Mouse (Mus musculus) common myeloid progenitor, adult 5-6 weeks (primary cell): ENCODE measurements around the gene Ireb2. TPM values are rescaled to one million over a fixed set of nuclear protein-coding genes. Genes with fewer than 3 reads are reported as not detected.
A peak's percentile ranks its signal among the peaks of the same experiment; 100 is the strongest.
"Not testable (repeated sequence)": the region's sequence is repeated elsewhere in the genome, so short reads cannot be mapped to it uniquely, and the experiment has no call there.

Experiments
- ATAC-seq: replicated peaks from 2 replicates; pipeline ENCODE4 v1.8.0; 2016; ENCODE audit warnings: low read depth, mild to moderate bottlenecking, moderate TSS enrichment, inconsistent platforms; ENCODE audit not compliant: poor library complexity, severe bottlenecking
- total RNA-seq: library from RNA; stranded (forward); fragments of 200-1000, 187-1606 nt; gene quantifications from 2 replicates; pipeline ENCODE4 v1.2.3, GENCODE M21; 2017

The Ireb2 gene
- total RNA-seq, 1 experiment from 2014 or later: 60.5 TPM

DNA sequence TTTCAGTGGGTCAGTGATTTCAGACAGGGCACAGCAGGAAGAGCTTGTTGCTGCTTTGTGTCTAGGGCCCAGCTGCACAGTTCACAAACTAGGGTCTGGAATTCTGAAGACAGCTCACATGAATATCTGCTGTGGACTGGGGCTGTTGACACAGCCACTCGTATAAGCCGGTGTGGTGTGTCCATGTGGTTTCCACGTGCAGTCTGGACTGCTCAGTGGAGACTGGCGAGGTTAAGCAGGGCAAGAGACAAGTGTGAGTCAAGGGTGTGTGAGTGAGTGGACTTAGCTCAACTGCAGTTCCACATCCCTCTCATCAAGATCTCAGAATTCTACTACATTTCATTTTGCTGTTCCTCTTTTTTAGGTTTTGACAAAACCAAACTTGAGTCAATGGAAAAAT is 28.5 kb downstream of the Ireb2 start:
- no peak for ATAC-seq

DNA sequence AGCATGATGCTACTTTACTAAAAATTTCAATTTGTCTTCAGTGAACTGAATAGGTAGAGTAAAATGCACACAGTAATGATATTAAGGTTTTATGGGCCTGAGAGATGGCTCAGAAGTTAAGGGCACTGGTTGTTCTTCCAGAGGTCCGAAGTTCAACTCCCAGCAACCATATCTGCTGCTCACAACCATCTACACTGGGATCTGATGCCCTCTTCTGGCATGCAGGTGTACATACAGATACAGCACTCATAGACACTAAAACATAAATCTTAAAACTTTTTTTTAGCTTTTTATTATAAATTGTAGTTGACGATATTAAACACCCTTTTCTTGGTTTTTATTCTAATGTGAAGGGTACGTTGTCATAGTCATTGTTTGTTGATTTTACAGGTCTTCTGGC is 33.5 kb downstream of the Ireb2 start:
- ATAC-seq: no peak

DNA sequence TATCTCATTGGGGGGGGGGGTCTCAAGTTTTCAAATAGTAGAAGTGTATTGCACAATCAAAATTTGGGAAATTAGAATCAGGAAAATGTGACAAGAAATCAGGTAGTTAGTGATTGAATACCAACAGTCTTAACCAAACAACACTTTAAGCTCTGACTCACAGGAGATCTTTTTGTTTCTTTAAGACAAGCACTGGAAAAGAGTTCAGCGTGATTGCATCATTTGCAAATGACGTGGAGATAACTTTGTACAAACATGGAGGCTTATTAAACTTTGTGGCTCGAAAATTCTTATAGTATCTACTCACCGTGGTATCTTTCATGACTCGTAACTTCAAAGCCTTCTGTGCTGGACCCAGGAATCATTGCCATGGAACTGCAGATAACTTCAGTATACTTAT is 45.9 kb downstream of the Ireb2 start:
- ATAC-seq: no peak

GRCm38 (mm10) chr9:54915576-54915975 is 52.0 kb downstream of the Ireb2 start:
- ATAC-seq: no peak

DNA sequence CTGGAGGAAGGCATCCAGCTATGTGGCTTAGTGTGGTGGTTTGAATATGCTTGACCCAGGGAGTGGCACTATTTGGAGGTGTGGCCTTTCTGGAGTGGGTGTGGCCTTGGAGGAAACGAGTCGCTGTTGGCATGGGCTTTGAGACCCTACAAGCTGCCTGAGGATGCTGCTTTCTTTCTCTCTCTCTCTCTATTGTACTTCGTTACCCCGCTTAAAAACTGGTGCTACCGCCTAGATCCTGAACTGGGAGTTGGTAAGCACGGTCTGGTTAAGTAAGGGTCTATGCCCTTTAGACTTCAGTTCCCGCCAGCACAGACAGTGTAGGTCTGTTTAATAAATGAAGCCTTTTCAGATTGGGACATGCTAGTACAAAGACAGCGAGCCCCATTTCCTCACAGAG is 52.8 kb downstream of the Ireb2 start:
- no peak for ATAC-seq

DNA sequence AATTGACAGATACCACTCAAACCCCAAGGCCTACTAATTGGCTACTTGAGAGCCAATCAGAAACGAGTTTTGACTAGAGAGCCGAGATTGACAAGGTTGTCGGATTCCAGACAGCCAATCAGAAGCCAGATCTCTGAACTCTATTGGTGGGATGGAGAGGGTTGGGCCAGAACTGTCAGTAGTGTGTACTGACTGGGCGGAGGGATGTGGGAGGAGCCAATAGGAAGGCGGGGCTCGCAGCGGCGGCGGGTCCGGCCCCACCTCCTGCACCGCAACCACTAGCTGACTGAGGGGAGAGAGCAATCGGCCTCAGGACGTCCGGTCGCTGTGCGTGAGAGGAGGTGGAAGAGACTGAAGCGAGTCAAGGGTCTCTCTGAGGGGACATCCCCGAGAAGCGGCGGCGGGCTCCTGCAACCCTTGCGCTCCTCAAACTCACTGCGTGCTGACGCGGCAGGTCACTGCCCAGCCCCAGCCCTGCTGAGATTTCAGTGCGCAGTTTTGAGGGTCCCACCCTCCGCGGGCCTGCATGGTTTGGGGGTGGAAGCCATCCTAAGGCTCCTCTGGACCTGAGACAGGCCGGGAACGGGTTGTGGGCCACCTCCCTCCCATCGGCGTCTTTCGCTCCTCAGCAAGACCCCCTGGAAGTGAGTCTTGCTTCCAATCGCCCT is 53.6 kb downstream of the Ireb2 start, which contains the start of gene Hykk:
Gene Hykk (plus strand): TSS at position 274 of the 668 bp plus-strand sequence.
- peak; percentile 96 for ATAC-seq

DNA sequence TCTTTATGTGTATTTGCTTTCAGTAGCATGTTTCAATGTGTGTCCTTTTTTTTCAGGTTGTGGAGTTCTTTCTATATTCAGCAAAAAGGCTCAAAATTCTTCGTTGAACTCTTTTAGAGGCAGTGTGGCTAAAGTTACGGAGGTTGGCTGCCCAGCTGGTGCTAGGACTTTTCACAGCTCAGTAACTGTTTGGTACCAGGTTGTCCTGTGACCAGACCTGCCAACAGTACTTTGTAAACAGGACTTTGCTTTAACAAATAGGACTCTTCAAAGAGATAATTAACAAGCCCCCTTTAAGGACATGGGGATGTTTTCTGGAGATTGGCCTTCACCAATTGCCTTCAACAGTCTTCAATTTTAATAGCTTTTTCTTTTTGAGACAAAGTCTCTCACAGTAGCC is 54.6 kb downstream of the Ireb2 start:
- no peak for ATAC-seq

DNA sequence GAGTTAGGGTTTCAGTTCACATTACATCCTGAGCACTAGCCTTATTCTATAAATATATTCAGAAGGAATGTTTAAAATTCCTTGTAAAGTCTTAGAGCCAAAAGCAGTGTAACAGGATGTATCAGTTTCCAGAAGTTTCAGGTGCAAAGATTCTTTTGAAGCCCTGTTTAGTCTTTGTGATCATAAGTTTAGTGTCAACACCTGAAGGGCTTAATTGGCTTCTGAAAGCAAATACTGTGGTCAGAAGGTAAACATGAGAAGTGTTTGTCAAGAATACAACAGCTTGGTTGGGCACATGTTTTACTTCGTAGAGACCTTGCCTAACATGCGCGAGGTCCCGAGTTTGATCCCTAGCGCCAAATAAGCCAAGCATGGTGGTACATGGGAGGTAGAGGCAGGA is 55.2 kb downstream of the Ireb2 start:
- no peak for ATAC-seq

GRCm38 (mm10) chr9:54919946-54920345 is 56.4 kb downstream of the Ireb2 start:
- no peak for ATAC-seq

DNA sequence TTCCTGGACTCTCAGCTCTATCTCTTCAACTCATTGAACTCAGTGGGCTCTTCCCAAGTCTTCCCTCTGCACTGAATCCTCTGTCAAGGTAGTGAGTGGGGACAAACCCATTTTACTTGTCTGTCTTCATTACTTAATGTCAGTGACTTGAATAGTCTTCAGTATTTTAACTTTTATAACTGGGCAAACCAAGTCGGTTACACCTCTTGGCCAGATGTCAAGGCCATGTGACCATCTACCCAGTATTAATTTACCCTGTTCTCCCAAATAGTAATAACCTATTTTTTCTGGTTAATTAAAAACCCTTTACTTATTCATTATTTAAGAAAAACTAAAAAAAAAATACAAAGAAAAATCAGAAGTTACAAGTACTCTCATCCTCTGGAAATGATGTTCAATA is 67.2 kb downstream of the Ireb2 start:
- ATAC-seq: no peak

GRCm38 (mm10) chr9:54931765-54932164 is 68.2 kb downstream of the Ireb2 start:
- ATAC-seq: no peak

GRCm38 (mm10) chr9:54932379-54932778 is 68.8 kb downstream of the Ireb2 start:
- no peak for ATAC-seq

DNA sequence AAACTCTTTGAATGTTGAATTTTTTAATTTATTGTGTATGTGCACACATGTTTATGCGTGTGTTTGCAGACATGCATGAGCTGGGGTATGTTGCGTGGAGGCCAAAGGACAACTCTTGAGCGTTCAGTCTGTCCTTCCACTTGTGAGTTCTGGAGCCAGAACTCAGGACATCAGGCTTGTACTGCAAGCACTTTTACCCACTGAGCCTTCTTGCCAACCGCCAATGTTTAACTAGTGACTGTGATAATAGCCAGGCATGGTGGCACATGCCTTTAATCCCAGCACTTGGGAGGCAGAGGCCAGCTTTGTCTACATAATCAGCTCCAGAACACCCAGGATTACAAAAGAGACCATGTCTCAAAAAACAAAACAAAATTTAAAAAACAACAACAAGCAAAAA is 78.5 kb downstream of the Ireb2 start:
- ATAC-seq: no peak

GRCm38 (mm10) chr9:54944467-54944866 is 80.9 kb downstream of the Ireb2 start:
- ATAC-seq: no peak

GRCm38 (mm10) chr9:54946256-54946655 is 82.7 kb downstream of the Ireb2 start:
- ATAC-seq: no peak

- no peak for ATAC-seq
These were observed 85.9 kb downstream of the Ireb2 start for GRCm38 (mm10) chr9:54949465-54949864.

GRCm38 (mm10) chr9:54950162-54950561 is 86.6 kb downstream of the Ireb2 start:
- not testable (repeated sequence) for ATAC-seq

DNA sequence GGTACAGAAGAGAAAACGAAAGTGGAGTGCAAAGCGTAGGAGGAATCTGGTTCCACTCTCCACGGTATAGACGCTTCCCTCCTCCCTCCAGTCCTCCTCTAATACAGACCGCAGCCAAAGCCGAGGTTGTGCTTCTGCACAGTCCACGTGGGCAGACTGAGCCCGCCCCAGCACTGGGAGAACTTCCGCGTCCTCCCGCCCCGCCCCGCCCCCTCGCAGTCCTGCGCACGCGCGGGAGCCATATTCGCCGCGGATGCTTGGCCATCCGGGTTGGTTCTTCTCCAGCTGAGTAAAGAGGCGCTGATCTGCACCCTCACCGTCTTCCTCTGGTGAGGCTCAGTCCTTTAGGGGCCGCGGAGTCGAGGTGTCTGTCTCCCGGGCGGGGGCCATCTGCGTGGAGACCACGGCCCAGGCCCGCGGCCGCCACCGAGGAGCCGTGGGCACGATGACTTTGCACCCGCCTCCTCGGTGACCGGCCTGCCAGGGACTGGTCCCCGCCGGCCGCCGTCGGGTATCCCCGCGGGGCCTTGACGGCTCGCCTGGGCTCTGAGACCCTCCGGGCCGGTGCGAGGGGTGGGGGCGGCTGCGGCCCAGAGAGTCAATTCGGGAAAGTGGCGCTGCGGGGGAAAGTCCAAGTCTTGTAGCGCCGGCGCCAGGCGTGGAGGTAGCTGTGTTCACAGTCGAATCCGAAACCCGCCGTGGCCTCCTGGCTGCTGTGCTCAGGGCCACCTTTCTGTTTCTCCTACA is 87.2 kb downstream of the Ireb2 start, which contains the start of the genes Psma4 and AY074887:
Gene Psma4 (plus strand): TSS at position 216 of the 747 bp plus-strand sequence.
Gene AY074887 (minus strand): TSS at position 424 of the 747 bp plus-strand sequence.
- peak; percentile 99 for ATAC-seq

DNA sequence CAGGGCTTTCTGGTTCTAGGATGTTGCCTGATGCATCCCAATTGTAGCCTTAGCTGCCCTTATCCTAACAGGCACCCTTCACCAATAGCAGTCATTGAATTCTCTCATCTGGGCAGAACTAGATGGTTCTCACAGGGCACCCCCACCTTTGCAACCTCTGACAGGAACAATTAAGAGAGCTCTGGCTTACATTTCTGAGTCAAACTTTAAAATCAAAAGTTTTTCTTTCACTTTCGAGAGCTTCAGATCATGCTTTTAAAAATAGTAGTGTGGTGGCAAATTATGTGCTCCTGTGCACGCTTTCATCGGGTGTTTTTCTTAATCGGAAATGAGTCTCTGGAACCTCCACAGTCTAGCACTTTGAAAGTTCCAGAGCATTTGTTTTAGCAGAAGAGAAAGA is 97.5 kb downstream of the Ireb2 start:
- ATAC-seq: no peak
